Mouse (Mus musculus) cerebellum, adult 2 months (tissue): ENCODE results near the gene Aip.

Experiments
- CTCF ChIP-seq: fragments of 200-500 bp; IDR thresholded peaks from 2 replicates; pipeline ENCODE4 v1.5.1; 2011; ENCODE audit warnings: low read depth, mild to moderate bottlenecking, control low read depth, low read length, moderate library complexity, borderline replicate concordance; ENCODE audit not compliant: insufficient read depth
- POLR2A ChIP-seq: fragments of 200-500 bp; IDR thresholded peaks from 2 replicates; pipeline ENCODE4 v1.6.1; 2011; ENCODE audit warnings: low read length, control low read depth, borderline replicate concordance; ENCODE audit not compliant: insufficient read depth

DNA sequence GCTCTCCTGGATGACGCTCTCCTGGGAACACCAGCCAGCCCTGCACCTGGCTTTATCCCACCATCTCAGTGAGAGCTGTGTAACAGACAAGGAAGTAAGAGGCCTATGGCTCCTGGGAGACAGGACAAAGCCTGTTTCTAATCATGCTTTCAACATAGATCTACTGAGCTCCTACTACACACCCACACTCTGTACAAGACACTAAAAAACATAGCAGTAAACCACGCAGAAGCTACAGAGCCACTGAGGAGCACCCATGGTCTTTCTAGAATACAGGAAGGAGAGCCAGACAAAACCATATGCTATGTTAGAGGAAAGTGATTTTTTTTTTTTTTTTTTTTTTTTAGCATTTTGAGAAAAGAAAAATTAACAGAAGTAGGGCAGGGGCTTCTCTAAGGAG, 7.3 kb downstream of the Aip start:
- TF ChIP-seq POLR2A (no peak), CTCF (no peak)
